Mouse (Mus musculus) liver, embryonic 12.5 days (tissue): Measurements from ENCODE around the gene Arl6. TPM values are rescaled to one million over a fixed set of nuclear protein-coding genes. Genes with fewer than 3 reads are reported as not detected.
A peak's percentile ranks its signal among the peaks of the same experiment; 100 is the strongest.

Experiments used
- ATAC-seq: fragments of 200-750 bp; cut with Nextera tagmentation; 2 replicates; pipeline ENCODE4 v1.8.0; 2017; ENCODE audit warnings: moderate number of reproducible peaks, mild to moderate bottlenecking, moderate library complexity
- H3K27ac ChIP-seq: fragments of 300-500 bp; sonication (generic); 2 replicates; pipeline ENCODE4 v1.5.1; 2016; ENCODE audit warnings: mild to moderate bottlenecking
- H3K27me3 ChIP-seq: fragments of 300-500 bp; sonication (generic); replicated peaks from 2 replicates; pipeline ENCODE4 v1.6.1; 2016; ENCODE audit warnings: mild to moderate bottlenecking, moderate library complexity
- H3K36me3 ChIP-seq: fragments of 300-500 bp; sonication (generic); 2 replicates; pipeline ENCODE4 v1.6.1; 2016; ENCODE audit warnings: mild to moderate bottlenecking, moderate library complexity
- H3K4me1 ChIP-seq: fragments of 300-500 bp; sonication (generic); 2 replicates; pipeline ENCODE4 v1.6.1; 2016
- H3K4me2 ChIP-seq: fragments of 300-500 bp; sonication (generic); 2 replicates; pipeline ENCODE4 v1.6.1; 2016; ENCODE audit warnings: mild to moderate bottlenecking, moderate library complexity
- H3K4me3 ChIP-seq: fragments of 300-500 bp; sonication (generic); 2 replicates; pipeline ENCODE4 v1.5.1; 2016; ENCODE audit warnings: mild to moderate bottlenecking, moderate library complexity
- H3K9ac ChIP-seq: fragments of 300-500 bp; sonication (generic); 2 replicates; pipeline ENCODE4 v1.6.1; 2016; ENCODE audit warnings: mild to moderate bottlenecking, moderate library complexity
- H3K9me3 ChIP-seq: fragments of 300-500 bp; sonication (generic); replicated peaks from 2 replicates; pipeline ENCODE4 v1.6.1; 2016; ENCODE audit warnings: mild to moderate bottlenecking, moderate library complexity
- WGBS: fragments of 180-500 bp; shearing (Covaris S2); methylation state at CpG from one replicate; pipeline ENCODE4 v1.1.7; 2016; ENCODE audit not compliant: insufficient replicate concordance; 5-methylcytosine and 5-hydroxymethylcytosine counted together
- polyA plus RNA-seq: library from polyadenylated mRNA; unstranded; fragments of >200 nt; fragmentation: Nextera tagmentation; extraction: Ambion mirVana; gene quantifications from 2 replicates; pipeline ENCODE4 v1.2.1, GENCODE M21; 2016

Arl6 gene
- polyA plus RNA-seq, 1 experiment from 2014 or later = 7.1 TPM

GRCm38 (mm10) chr16:59604078-59604781, 35.0 kb downstream of the Arl6 start:
- Histone ChIP-seq H3K4me3 (no peak overlapping the region), H3K27me3 (peaks cover 27% of the 10 kb centered on the region), H3K36me3 (no peaks in the 10 kb centered on the region), H3K27ac (no peak overlapping the region), H3K9ac (no peak overlapping the region), H3K4me2 (no peak overlapping the region), H3K9me3 (no peaks in the 10 kb centered on the region), H3K4me1 (peaks cover 4% of the 10 kb centered on the region; the same call in 1 of the 2 replicates)
- 53% methylated on average over 15 of the region's 15 CpGs for WGBS
- no peak for ATAC-seq

GRCm38 (mm10) chr16:59600311-59601251, 38.6 kb downstream of the Arl6 start, which contains the start of gene Crybg3:
Crybg3 (minus strand) TSS chr16:59600979.
- Histone ChIP-seq H3K36me3 (no peaks in the 10 kb centered on the region), H3K9me3 (no peaks in the 10 kb centered on the region), H3K4me1 (peaks cover 4% of the 10 kb centered on the region; the same call in 1 of the 2 replicates), H3K27ac (peak within 1 kb of the TSS; percentile 58), H3K4me3 (peak within 1 kb of the TSS; percentile 66), H3K9ac (peak within 1 kb of the TSS; percentile 63), H3K27me3 (peaks cover 32% of the 10 kb centered on the region), H3K4me2 (peak within 1 kb of the TSS; percentile 82)
- WGBS = under 1% methylated on average over 72 of the region's 90 CpGs
- ATAC-seq = peak; percentile 82

GRCm38 (mm10) chr16:59599411-59600265, 39.6 kb downstream of the Arl6 start:
- Histone ChIP-seq H3K4me2 (peak overlapping the region; percentile 82), H3K27ac (no peak overlapping the region), H3K4me1 (peaks cover 4% of the 10 kb centered on the region; the same call in 1 of the 2 replicates), H3K9me3 (no peaks in the 10 kb centered on the region), H3K36me3 (no peaks in the 10 kb centered on the region), H3K4me3 (peak overlapping the region; percentile 66), H3K9ac (no peak overlapping the region), H3K27me3 (peaks cover 32% of the 10 kb centered on the region)
- WGBS = 39% methylated on average over 17 of the region's 17 CpGs
- no peak for ATAC-seq

GRCm38 (mm10) chr16:59598997-59599396, 40.2 kb downstream of the Arl6 start:
- Histone ChIP-seq H3K27ac (no peak overlapping the region), H3K4me1 (peaks cover 4% of the 10 kb centered on the region; the same call in 1 of the 2 replicates), H3K27me3 (peaks cover 32% of the 10 kb centered on the region), H3K9ac (no peak overlapping the region), H3K4me2 (no peak overlapping the region), H3K36me3 (no peaks in the 10 kb centered on the region), H3K9me3 (no peaks in the 10 kb centered on the region), H3K4me3 (no peak overlapping the region)
- no peak for ATAC-seq
- 61% methylated on average over 4 of the region's 4 CpGs for WGBS

GRCm38 (mm10) chr16:59597256-59597655, 41.9 kb downstream of the Arl6 start:
- Histone ChIP-seq H3K27ac (no peak overlapping the region), H3K4me2 (no peak overlapping the region), H3K9ac (no peak overlapping the region), H3K27me3 (peaks cover 32% of the 10 kb centered on the region), H3K36me3 (no peaks in the 10 kb centered on the region), H3K4me3 (no peak overlapping the region), H3K4me1 (peaks cover 4% of the 10 kb centered on the region; the same call in 1 of the 2 replicates), H3K9me3 (no peaks in the 10 kb centered on the region)
- 80% methylated on average over 6 of the region's 6 CpGs for WGBS
- ATAC-seq = no peak

GRCm38 (mm10) chr16:59594714-59595113, 44.5 kb downstream of the Arl6 start:
- H3K9ac ChIP-seq = no peak overlapping the region
- no peaks in the 10 kb centered on the region for H3K36me3 ChIP-seq
- ATAC-seq = no peak
- 74% methylated on average over 3 of the region's 3 CpGs for WGBS
- no peak overlapping the region for H3K27ac ChIP-seq
- no peaks in the 10 kb centered on the region for H3K4me1 ChIP-seq
- no peak overlapping the region for H3K4me3 ChIP-seq
- H3K4me2 ChIP-seq = no peak overlapping the region
- no peaks in the 10 kb centered on the region for H3K9me3 ChIP-seq
- peaks cover 10% of the 10 kb centered on the region for H3K27me3 ChIP-seq

- H3K4me2 ChIP-seq = no peak overlapping the region
- WGBS = 55% methylated on average over 6 of the region's 6 CpGs
- no peak overlapping the region for H3K27ac ChIP-seq
Observed at GRCm38 (mm10) chr16:59590790-59591189, 48.4 kb downstream of the Arl6 start.

GRCm38 (mm10) chr16:59588351-59589025, 50.7 kb downstream of the Arl6 start:
- H3K9me3 ChIP-seq = no peaks in the 10 kb centered on the region
- H3K27ac ChIP-seq = no peak overlapping the region
- WGBS = 81% methylated on average over 13 of the region's 13 CpGs
- ATAC-seq = no peak
- H3K27me3 ChIP-seq = no peaks in the 10 kb centered on the region
- H3K4me2 ChIP-seq = no peak overlapping the region
- no peak overlapping the region for H3K4me3 ChIP-seq
- no peak overlapping the region for H3K9ac ChIP-seq
- H3K36me3 ChIP-seq = no peaks in the 10 kb centered on the region
- H3K4me1 ChIP-seq = no peaks in the 10 kb centered on the region

More at GRCm38 (mm10) chr16:59590790-59591189, 48.4 kb downstream of the Arl6 start:
- no peak for ATAC-seq
- H3K36me3 ChIP-seq = no peaks in the 10 kb centered on the region
- H3K4me3 ChIP-seq = no peak overlapping the region
- H3K4me1 ChIP-seq = no peaks in the 10 kb centered on the region
- H3K27me3 ChIP-seq = no peaks in the 10 kb centered on the region
- no peaks in the 10 kb centered on the region for H3K9me3 ChIP-seq
- no peak overlapping the region for H3K9ac ChIP-seq

GRCm38 (mm10) chr16:59587816-59588215, 51.4 kb downstream of the Arl6 start:
- Histone ChIP-seq H3K27ac (no peak overlapping the region), H3K4me2 (no peak overlapping the region), H3K9me3 (no peaks in the 10 kb centered on the region), H3K4me3 (no peak overlapping the region), H3K9ac (no peak overlapping the region), H3K36me3 (no peaks in the 10 kb centered on the region), H3K4me1 (no peaks in the 10 kb centered on the region), H3K27me3 (no peaks in the 10 kb centered on the region)
- ATAC-seq = no peak
- WGBS = 62% methylated on average over 10 of the region's 10 CpGs

GRCm38 (mm10) chr16:59586911-59587310, 52.3 kb downstream of the Arl6 start:
- 74% methylated on average over 8 of the region's 8 CpGs for WGBS
- no peak overlapping the region for H3K4me3 ChIP-seq
- H3K27ac ChIP-seq = no peak overlapping the region
- no peaks in the 10 kb centered on the region for H3K9me3 ChIP-seq
- no peak for ATAC-seq
- no peak overlapping the region for H3K4me2 ChIP-seq
- no peaks in the 10 kb centered on the region for H3K4me1 ChIP-seq
- H3K36me3 ChIP-seq = no peaks in the 10 kb centered on the region
- H3K27me3 ChIP-seq = no peaks in the 10 kb centered on the region
- no peak overlapping the region for H3K9ac ChIP-seq

- H3K9me3 ChIP-seq = no peaks in the 10 kb centered on the region
- 45% methylated on average over 6 of the region's 6 CpGs for WGBS
- no peak for ATAC-seq
Observed at GRCm38 (mm10) chr16:59586276-59586675, 52.9 kb downstream of the Arl6 start.

More at GRCm38 (mm10) chr16:59586276-59586675, 52.9 kb downstream of the Arl6 start:
- no peaks in the 10 kb centered on the region for H3K4me1 ChIP-seq
- H3K4me3 ChIP-seq = no peak overlapping the region
- H3K36me3 ChIP-seq = no peaks in the 10 kb centered on the region
- H3K27ac ChIP-seq = no peak overlapping the region
- no peak overlapping the region for H3K9ac ChIP-seq
- no peak overlapping the region for H3K4me2 ChIP-seq
- no peaks in the 10 kb centered on the region for H3K27me3 ChIP-seq
